Mouse (Mus musculus) right cerebral cortex, postnatal 4 days (tissue): ENCODE results near the gene Cmah.

Experiments
- DNase-seq: peaks from one replicate; pipeline ENCODE4 v3.0.0-alpha.2; 2022

The Cmah gene

GRCm38 (mm10) chr13:24520796-24521195 is 193.6 kb downstream of the Cmah start:
- no peak for DNase-seq

- DNase-seq = peak; percentile 57
Observed at GRCm38 (mm10) chr13:24521446-24522342, 194.5 kb downstream of the Cmah start.

DNA sequence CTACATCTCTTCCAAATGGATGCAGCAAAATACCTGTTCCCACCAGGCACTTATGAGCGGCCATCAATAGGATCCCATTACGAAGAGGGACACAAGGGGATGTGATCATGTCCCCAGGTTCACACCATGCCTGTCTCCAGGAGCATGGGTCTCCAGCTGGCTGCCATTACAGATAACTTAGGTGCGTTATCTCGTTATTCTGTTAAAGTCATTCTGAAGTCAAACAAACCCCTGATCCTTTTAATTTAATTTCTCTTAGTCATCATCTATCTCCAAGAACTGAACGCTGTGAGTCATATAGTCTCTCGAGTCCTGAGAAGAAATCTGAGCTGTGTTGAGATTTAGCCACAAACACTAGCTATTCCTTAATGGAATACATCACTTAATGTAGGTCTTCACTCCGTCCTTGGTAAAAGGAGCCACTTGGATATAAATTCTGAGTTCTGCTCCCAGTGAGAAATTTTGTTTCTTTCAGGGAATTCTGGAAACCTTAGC is 195.2 kb downstream of the Cmah start:
- DNase-seq = no peak

DNA sequence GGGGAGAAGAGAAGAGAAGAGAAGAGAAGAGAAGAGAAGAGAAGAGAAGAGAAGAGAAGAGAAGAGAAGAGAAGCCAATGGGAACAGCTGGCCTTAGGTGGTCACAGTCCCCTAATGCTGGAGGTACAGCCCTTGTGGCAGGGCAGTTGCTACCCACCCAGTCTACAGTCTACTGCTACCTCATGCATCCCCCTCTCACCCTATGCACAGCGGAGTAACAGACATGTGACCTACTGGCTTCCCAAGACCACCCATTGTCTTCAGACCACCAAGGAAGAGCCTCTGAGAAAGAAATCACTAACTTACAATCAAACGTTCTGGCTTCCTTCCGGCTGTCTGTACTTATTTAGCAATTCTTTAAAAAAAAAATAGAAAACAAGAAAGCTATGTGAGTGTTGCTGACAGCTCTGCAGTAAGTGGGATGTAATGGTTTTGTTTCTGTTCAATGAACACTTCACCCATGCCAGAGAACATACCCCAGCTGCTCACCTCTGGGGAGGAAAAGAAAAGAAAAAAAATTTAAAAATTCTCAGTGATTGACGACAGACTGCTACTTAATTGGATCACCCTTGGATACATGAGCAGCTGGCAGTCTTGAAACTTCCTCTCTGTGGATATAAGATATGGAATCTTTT is 196.5 kb downstream of the Cmah start:
- DNase-seq = no peak

- DNase-seq = no peak
Observed at GRCm38 (mm10) chr13:24524468-24524867, 197.3 kb downstream of the Cmah start.

DNA sequence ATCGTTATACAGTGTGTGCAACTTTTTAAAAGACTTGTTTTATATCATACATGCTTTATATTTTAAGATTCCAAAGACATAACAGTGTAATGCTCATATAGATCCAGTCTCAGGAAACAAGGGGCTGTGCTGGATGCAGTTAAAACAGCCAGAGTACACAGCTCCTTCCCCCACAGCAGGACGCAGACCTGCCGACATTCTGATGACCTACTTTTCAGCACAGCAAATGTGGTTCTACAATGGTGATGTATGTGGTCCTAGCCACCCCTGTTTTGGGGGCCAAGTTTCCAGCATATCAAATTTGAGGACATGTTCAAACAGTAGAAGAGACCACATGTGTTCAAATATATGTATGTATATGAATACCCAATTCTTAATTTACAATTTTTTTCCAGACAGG is 198.3 kb downstream of the Cmah start:
- no peak for DNase-seq

DNA sequence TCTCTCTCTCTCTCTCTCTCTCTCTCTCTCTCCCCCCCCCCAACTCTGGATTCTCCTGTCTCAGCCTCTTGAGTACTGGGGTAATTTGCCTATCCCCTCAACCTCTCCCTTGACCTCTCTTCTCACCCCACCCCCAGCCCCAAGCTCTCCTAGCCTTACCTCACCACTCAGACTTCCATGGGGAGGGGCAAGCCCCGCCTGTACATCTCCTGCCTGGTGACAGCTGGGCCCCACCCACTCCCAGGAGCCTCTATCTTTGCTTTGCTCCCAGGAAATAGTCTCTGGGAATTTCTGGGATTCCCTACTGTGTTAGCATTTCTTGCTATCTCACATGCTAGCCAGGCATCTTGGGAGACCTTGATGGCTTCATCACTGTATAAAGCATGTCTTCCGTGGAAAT is 199.7 kb downstream of the Cmah start:
- DNase-seq = no peak
